Mouse (Mus musculus): ENCODE results near the gene Cts8.

The Cts8 gene

GRCm38 (mm10) chr13:61255258-61255657 lies at the start of gene Cts8:
Cts8 (minus strand) TSS chr13:61255358.
- DNase-seq = no peak

GRCm38 (mm10) chr13:61288739-61289138 lies 33.6 kb upstream of the Cts8 start, which contains the start of gene Gm49398:
Gm49398 (minus strand) TSS chr13:61288839.
- no peak for DNase-seq

DNA sequence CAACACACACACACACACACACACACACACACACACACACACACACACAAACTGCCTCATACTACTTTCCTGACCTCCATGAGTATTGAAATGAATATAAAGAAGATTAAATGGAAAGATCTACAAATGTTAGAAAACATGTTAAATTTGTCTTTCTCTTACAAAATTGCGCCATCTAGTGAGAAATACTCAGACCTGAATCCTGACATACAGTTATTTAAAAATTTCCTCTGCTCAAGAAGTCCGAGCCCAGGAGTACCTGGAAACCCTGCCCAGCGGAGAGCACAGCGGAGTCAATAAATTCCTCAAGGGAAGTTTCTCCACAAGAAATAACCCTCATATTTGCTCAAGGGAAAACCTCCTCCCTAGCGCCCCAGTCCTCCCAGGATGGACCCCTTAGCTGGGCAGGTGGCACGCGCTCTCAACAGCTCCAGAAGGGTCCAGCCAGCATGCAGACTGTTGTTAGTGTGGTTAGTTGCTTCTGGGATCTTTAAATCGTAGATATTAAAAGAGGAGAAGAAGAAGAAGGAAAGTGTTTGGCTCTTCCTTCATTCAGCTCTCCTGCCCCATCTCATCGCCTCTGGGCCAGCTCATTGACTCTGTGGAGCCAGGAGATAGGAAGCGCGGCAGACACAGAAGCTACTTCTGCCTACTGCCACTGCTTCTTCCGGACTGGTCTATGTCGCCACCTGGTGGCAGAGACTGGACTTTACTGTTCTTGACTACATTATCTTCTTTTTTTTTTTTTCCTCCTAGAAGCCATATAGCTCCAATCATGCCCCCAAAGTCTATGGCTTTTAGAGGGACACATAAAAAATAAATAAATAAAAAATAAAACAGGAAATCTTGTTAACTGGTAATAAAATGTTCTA lies 13.8 kb downstream of the Cts8 start:
- DNase-seq = peak; percentile 50

- no peak for DNase-seq
These were observed 51.8 kb downstream of the Cts8 start, which contains the start of gene Cts6 for GRCm38 (mm10) chr13:61203310-61203709. Cts6 (minus strand) TSS chr13:61203410.

Measured in kidney, postnatal 14 days (tissue).